Mouse (Mus musculus): ENCODE data around the gene Kti12. TPM values are rescaled to one million over a fixed set of nuclear protein-coding genes. Genes with fewer than 3 reads are reported as not detected.

Kti12 gene
- 21.6 and 21.8 TPM in 2 replicates for polyA plus RNA-seq (2021; fragmentation: Nextera tagmentation)
- long read RNA-seq, experiment 1, transcript Kti12-201 (1 exons, 1,629 nt) = major isoform, 89 of 89 reads
- long read RNA-seq, experiment 1, partial matches to known transcripts = 0 of 89 reads
- long read RNA-seq, experiment 1, other reads (novel, unspliced or antisense) = 0 of 89 reads
- long read RNA-seq, experiment 2, transcript Kti12-201 (1 exons, 1,629 nt) = major isoform, 36 of 36 reads
- long read RNA-seq, experiment 2, partial matches to known transcripts = 0 of 36 reads
- long read RNA-seq, experiment 2, other reads (novel, unspliced or antisense) = 0 of 36 reads

GRCm38 (mm10) chr4:108847715-108848504, at the start of gene Kti12:
Gene Kti12 (plus strand): TSS chr4:108847785.

DNA sequence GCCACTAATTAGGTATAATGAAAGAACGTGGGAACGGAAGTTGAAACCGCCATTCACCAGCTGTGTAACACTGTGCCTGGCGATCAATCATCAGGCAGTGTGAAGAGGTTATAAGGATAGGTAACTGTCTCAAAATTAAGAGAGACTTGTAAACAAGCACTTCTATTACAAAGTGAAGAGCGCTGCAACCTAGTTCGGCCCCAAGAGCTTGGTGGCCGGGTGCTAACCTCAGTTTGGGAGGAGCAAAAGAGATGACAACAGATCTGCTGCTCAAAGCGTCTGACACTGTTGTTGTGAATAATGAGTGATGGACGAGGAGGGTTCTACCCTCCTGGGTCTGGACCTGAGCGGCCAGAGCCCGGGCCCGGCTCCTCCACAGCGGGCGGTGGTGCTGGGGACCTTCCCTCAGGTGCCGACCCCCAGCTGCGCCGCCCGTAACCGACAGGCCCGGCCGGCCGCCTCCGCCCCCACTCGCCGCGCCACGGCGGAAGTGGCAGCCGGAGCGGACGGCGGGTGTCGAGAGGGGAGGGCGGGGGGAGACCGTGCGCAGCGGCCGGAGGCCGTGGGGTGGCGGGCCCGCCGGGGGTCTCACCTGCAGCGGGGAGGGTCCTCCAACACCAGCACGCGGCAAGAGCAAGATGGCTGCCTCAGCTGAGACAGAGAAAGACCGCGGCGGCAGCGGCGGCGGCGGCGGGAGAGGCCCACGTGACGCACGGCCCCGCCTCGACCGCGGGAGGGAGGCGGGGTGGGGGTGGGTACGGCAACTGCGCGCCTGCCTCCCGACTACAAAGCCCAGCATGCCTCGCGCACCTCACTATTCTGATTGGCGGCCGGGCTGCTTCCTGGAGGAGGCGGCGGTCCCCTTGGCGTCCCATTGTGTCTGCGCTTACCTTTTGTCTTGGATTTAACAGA, 14.4 kb upstream of the Kti12 start, which contains the start of gene Btf3l4:
Gene Btf3l4 (minus strand): TSS at position 699 of the 912 bp plus-strand sequence.

DNA sequence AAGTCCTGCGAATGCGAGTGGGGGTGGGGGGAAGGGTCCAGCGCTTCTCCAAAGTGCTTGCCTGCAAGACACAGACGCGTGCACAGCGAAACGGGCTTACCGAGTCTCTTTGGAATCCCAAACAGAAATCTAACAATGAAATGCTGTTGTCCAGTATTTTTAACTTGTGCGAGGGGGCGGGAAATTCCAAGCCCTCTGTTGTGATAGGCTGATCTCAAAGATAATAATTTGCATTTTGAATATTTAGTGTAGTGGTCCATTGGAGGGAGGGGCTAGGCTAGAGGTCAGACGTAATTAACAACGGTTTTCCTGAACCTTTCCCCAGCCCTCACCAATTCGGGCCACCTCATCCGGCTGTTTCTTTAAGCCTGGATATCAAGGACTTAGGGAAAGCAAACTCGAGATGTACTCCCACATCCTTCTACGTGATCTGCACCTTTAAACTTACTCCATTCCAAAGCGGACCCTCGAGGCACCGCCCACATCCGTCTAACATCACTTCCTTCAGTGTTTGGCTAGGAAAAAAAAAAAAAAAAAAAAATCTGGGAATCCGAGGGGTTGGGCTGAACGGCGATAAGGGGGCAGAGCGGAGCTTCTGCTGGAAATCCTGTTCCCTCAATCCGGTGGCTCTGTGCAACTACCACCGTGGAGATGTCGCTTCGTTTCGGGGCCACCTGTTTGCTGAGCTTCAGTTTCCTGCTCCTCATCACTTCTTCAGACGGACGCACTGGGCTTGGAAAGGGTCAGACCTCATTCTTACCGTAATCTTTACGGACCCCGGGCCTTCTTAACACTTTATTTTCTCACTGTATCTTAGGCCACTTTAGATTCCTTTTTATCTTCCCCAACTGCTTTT, 13.2 kb upstream of the Kti12 start, which contains the start of gene Txndc12:
Gene Txndc12 (plus strand): TSS at position 487 of the 856 bp plus-strand sequence.

DNA sequence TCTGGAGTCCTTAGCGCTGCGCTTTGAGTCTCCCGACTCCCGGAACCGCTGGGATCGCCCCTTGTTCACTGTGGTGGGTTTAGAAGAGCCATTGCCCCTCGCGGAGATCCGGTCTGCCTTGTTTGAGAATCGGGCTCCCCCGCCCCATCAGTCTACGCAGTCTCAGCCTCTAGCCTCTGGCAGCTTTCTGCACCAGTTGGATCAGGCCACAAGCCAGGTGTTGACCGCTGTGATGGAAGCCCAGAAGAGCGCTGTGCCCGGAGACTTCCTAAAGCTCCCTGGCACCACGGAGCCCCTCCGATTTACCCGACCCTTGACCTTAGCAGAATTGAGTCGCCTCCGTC, 892 bp downstream of the Kti12 start, which contains the start of gene A730015C16Rik:
Gene A730015C16Rik (minus strand): TSS at position 115 of the 344 bp plus-strand sequence.

GRCm38 (mm10) chr4:108878963-108879822, 31.6 kb downstream of the Kti12 start, which contains the start of gene Rab3b:
Gene Rab3b (plus strand): TSS chr4:108879063.

Other genes with a start within 250 kb of the Kti12 start
- 7.3 and 7.8 TPM in 2 replicates for gene Cc2d1b, start 227.8 kb upstream of the Kti12 start, polyA plus RNA-seq (2021; fragmentation: Nextera tagmentation)
- 0.87 and 2.4 TPM in 2 replicates for gene 3110021N24Rik, start 128.1 kb upstream of the Kti12 start, polyA plus RNA-seq (2021; fragmentation: Nextera tagmentation)
- 9.5 and 11.1 TPM in 2 replicates for gene Zfyve9, start 67.0 kb upstream of the Kti12 start, polyA plus RNA-seq (2021; fragmentation: Nextera tagmentation)
- gene Btf3l4, start 14.2 kb upstream of the Kti12 start, polyA plus RNA-seq (2021; fragmentation: Nextera tagmentation) = 89.9 and 111 TPM in 2 replicates
- gene Txndc12, start 13.2 kb upstream of the Kti12 start, polyA plus RNA-seq (2021; fragmentation: Nextera tagmentation) = 34.2 and 40.3 TPM in 2 replicates
- gene A730015C16Rik, start 834 bp downstream of the Kti12 start, polyA plus RNA-seq (2021; fragmentation: Nextera tagmentation) = 0.25 TPM in 1 of 2 replicates, not detected in the other
- 78.8 and 95.4 TPM in 2 replicates for gene Rab3b, start 31.3 kb downstream of the Kti12 start, polyA plus RNA-seq (2021; fragmentation: Nextera tagmentation)
- gene Nrd1, start 152.9 kb downstream of the Kti12 start, polyA plus RNA-seq (2021; fragmentation: Nextera tagmentation) = 21.0 and 25.3 TPM in 2 replicates

All from left cerebral cortex, adult 6 months (tissue).